Mouse (Mus musculus): ENCODE results near the gene Ppil2. TPM values are rescaled to one million over a fixed set of nuclear protein-coding genes. Genes with fewer than 3 reads are reported as not detected.
A peak's percentile ranks its signal among the peaks of the same experiment; 100 is the strongest.

The Ppil2 gene
- polyA plus RNA-seq, 1 experiment from 2014 or later: 132 TPM

GRCm38 (mm10) chr16:17137355-17137754 lies 26.3 kb upstream of the Ppil2 start:
- Histone ChIP-seq H3K9ac (ENCODE audit: low read depth, low read length) (no peak overlapping the region), H3K27me3 (replicated peaks; ENCODE audit: control insufficient read depth, insufficient read depth, low read length) (no peaks in the 10 kb centered on the region), H3K4me1 (ENCODE audit: control insufficient read depth, insufficient read depth, low read length) (no peaks in the 10 kb centered on the region), H3K27ac (ENCODE audit: low read length) (no peak overlapping the region), H3K9me3 (ENCODE audit: control insufficient read depth, low read length) (no peaks in the 10 kb centered on the region), H3K4me2 (ENCODE audit: low read depth, low read length) (no peak overlapping the region), H3K4me3 (ENCODE audit: low read length) (no peak overlapping the region), H3K36me3 (ENCODE audit: control insufficient read depth, insufficient read depth, low read length) (no peaks in the 10 kb centered on the region)
- no peak for ATAC-seq
- 86% methylated on average over 15 of the region's 15 CpGs for WGBS

GRCm38 (mm10) chr16:17132906-17133200 lies 21.8 kb upstream of the Ppil2 start:
- H3K9me3 ChIP-seq (ENCODE audit: control insufficient read depth, low read length): no peaks in the 10 kb centered on the region
- WGBS: 27% methylated on average over 7 of the region's 7 CpGs
- peak overlapping the region; percentile 89 for H3K4me3 ChIP-seq (ENCODE audit: low read length)
- H3K27me3 ChIP-seq (replicated peaks; ENCODE audit: control insufficient read depth, insufficient read depth, low read length): no peaks in the 10 kb centered on the region
- peaks cover 11% of the 10 kb centered on the region for H3K4me1 ChIP-seq (ENCODE audit: control insufficient read depth, insufficient read depth, low read length)
- H3K27ac ChIP-seq (ENCODE audit: low read length): no peak overlapping the region; the same call in 1 of the 2 replicates
- H3K4me2 ChIP-seq (ENCODE audit: low read depth, low read length): peak overlapping the region; percentile 98
- H3K9ac ChIP-seq (ENCODE audit: low read depth, low read length): peak overlapping the region; percentile 66
- peak; percentile 19; the same call in 1 of the 2 replicates for ATAC-seq
- H3K36me3 ChIP-seq (ENCODE audit: control insufficient read depth, insufficient read depth, low read length): no peaks in the 10 kb centered on the region

GRCm38 (mm10) chr16:17132089-17132905 lies 21.2 kb upstream of the Ppil2 start, which contains the start of gene Sdf2l1:
TSS of gene Sdf2l1 (minus strand) at chr16:17132383.
- WGBS: under 1% methylated on average over 47 of the region's 47 CpGs
- H3K9me3 ChIP-seq (ENCODE audit: control insufficient read depth, low read length): no peaks in the 10 kb centered on the region
- H3K4me3 ChIP-seq (ENCODE audit: low read length): peak within 1 kb of the TSS; percentile 89
- H3K36me3 ChIP-seq (ENCODE audit: control insufficient read depth, insufficient read depth, low read length): no peaks in the 10 kb centered on the region
- peak within 1 kb of the TSS; percentile 66 for H3K27ac ChIP-seq (ENCODE audit: low read length)
- peak within 1 kb of the TSS; percentile 98 for H3K4me2 ChIP-seq (ENCODE audit: low read depth, low read length)
- ATAC-seq: peak; percentile 99
- H3K27me3 ChIP-seq (replicated peaks; ENCODE audit: control insufficient read depth, insufficient read depth, low read length): no peaks in the 10 kb centered on the region
- peak within 1 kb of the TSS; percentile 86 for H3K9ac ChIP-seq (ENCODE audit: low read depth, low read length)
- peaks cover 11% of the 10 kb centered on the region for H3K4me1 ChIP-seq (ENCODE audit: control insufficient read depth, insufficient read depth, low read length)

GRCm38 (mm10) chr16:17131191-17132088 lies 20.4 kb upstream of the Ppil2 start:
- Histone ChIP-seq H3K27me3 (replicated peaks; ENCODE audit: control insufficient read depth, insufficient read depth, low read length) (no peaks in the 10 kb centered on the region), H3K27ac (ENCODE audit: low read length) (peak overlapping the region; percentile 66), H3K9me3 (ENCODE audit: control insufficient read depth, low read length) (no peaks in the 10 kb centered on the region), H3K4me1 (ENCODE audit: control insufficient read depth, insufficient read depth, low read length) (peaks cover 11% of the 10 kb centered on the region), H3K36me3 (ENCODE audit: control insufficient read depth, insufficient read depth, low read length) (no peaks in the 10 kb centered on the region), H3K4me2 (ENCODE audit: low read depth, low read length) (peak overlapping the region; percentile 98), H3K9ac (ENCODE audit: low read depth, low read length) (peak overlapping the region; percentile 86), H3K4me3 (ENCODE audit: low read length) (peak overlapping the region; percentile 89)
- WGBS: 3% methylated on average over 42 of the region's 43 CpGs
- ATAC-seq: peak; percentile 6; the same call in 1 of the 2 replicates

- ATAC-seq: no peak
- no peak overlapping the region for H3K9ac ChIP-seq (ENCODE audit: low read depth, low read length)
- no peaks in the 10 kb centered on the region for H3K9me3 ChIP-seq (ENCODE audit: control insufficient read depth, low read length)
- H3K27me3 ChIP-seq (replicated peaks; ENCODE audit: control insufficient read depth, insufficient read depth, low read length): no peaks in the 10 kb centered on the region
- H3K4me2 ChIP-seq (ENCODE audit: low read depth, low read length): no peak overlapping the region
- H3K4me3 ChIP-seq (ENCODE audit: low read length): no peak overlapping the region
- H3K4me1 ChIP-seq (ENCODE audit: control insufficient read depth, insufficient read depth, low read length): peaks cover 29% of the 10 kb centered on the region
- H3K36me3 ChIP-seq (ENCODE audit: control insufficient read depth, insufficient read depth, low read length): no peaks in the 10 kb centered on the region
- WGBS: 94% methylated on average over 1 of the region's 1 CpGs
- H3K27ac ChIP-seq (ENCODE audit: low read length): no peak overlapping the region
These were observed 16.2 kb upstream of the Ppil2 start for GRCm38 (mm10) chr16:17127292-17127691.

GRCm38 (mm10) chr16:17124871-17125520 lies 13.9 kb upstream of the Ppil2 start, which contains the start of gene 2610318N02Rik:
TSS of gene 2610318N02Rik (minus strand) at chr16:17125167.
- Histone ChIP-seq H3K4me2 (ENCODE audit: low read depth, low read length) (peak within 1 kb of the TSS; percentile 76), H3K27me3 (replicated peaks; ENCODE audit: control insufficient read depth, insufficient read depth, low read length) (no peaks in the 10 kb centered on the region), H3K36me3 (ENCODE audit: control insufficient read depth, insufficient read depth, low read length) (peaks cover 4% of the 10 kb centered on the region; the same call in 1 of the 2 replicates), H3K4me3 (ENCODE audit: low read length) (peak within 1 kb of the TSS; percentile 55), H3K9ac (ENCODE audit: low read depth, low read length) (peak within 1 kb of the TSS; percentile 73), H3K4me1 (ENCODE audit: control insufficient read depth, insufficient read depth, low read length) (peaks cover 19% of the 10 kb centered on the region), H3K27ac (ENCODE audit: low read length) (peak within 1 kb of the TSS; percentile 33), H3K9me3 (ENCODE audit: control insufficient read depth, low read length) (no peaks in the 10 kb centered on the region)
- under 1% methylated on average over 25 of the region's 25 CpGs for WGBS
- peak; percentile 96 for ATAC-seq

- Histone ChIP-seq H3K4me3 (ENCODE audit: low read length) (peak overlapping the region; percentile 55), H3K4me1 (ENCODE audit: control insufficient read depth, insufficient read depth, low read length) (peaks cover 19% of the 10 kb centered on the region), H3K27me3 (replicated peaks; ENCODE audit: control insufficient read depth, insufficient read depth, low read length) (no peaks in the 10 kb centered on the region), H3K4me2 (ENCODE audit: low read depth, low read length) (peak overlapping the region; percentile 76), H3K27ac (ENCODE audit: low read length) (peak overlapping the region; percentile 33), H3K9me3 (ENCODE audit: control insufficient read depth, low read length) (no peaks in the 10 kb centered on the region), H3K36me3 (ENCODE audit: control insufficient read depth, insufficient read depth, low read length) (peaks cover 4% of the 10 kb centered on the region; the same call in 1 of the 2 replicates), H3K9ac (ENCODE audit: low read depth, low read length) (peak overlapping the region; percentile 73)
- peak; percentile 64 for ATAC-seq
- WGBS: 2% methylated on average over 22 of the region's 22 CpGs
These were observed 13.2 kb upstream of the Ppil2 start for GRCm38 (mm10) chr16:17124119-17124870.

GRCm38 (mm10) chr16:17121569-17121968 lies 10.5 kb upstream of the Ppil2 start:
- no peaks in the 10 kb centered on the region for H3K9me3 ChIP-seq (ENCODE audit: control insufficient read depth, low read length)
- ATAC-seq: no peak
- no peak overlapping the region for H3K9ac ChIP-seq (ENCODE audit: low read depth, low read length)
- 65% methylated on average over 14 of the region's 14 CpGs for WGBS
- H3K36me3 ChIP-seq (ENCODE audit: control insufficient read depth, insufficient read depth, low read length): peaks cover 4% of the 10 kb centered on the region; the same call in 1 of the 2 replicates
- no peaks in the 10 kb centered on the region for H3K27me3 ChIP-seq (replicated peaks; ENCODE audit: control insufficient read depth, insufficient read depth, low read length)
- no peak overlapping the region for H3K4me3 ChIP-seq (ENCODE audit: low read length)
- H3K27ac ChIP-seq (ENCODE audit: low read length): no peak overlapping the region
- H3K4me2 ChIP-seq (ENCODE audit: low read depth, low read length): no peak overlapping the region
- peaks cover 19% of the 10 kb centered on the region for H3K4me1 ChIP-seq (ENCODE audit: control insufficient read depth, insufficient read depth, low read length)
